Mouse (Mus musculus) liver, embryonic 12.5 days (tissue): ENCODE results near the gene Ccl2. TPM values are rescaled to one million over a fixed set of nuclear protein-coding genes. Genes with fewer than 3 reads are reported as not detected.

Source experiments
- ATAC-seq: fragments of 200-750 bp; cut with Nextera tagmentation; 2 replicates; pipeline ENCODE4 v1.8.0; 2017; ENCODE audit warnings: moderate number of reproducible peaks, mild to moderate bottlenecking, moderate library complexity
- H3K27ac ChIP-seq: fragments of 300-500 bp; sonication (generic); 2 replicates; pipeline ENCODE4 v1.5.1; 2016; ENCODE audit warnings: mild to moderate bottlenecking
- H3K27me3 ChIP-seq: fragments of 300-500 bp; sonication (generic); replicated peaks from 2 replicates; pipeline ENCODE4 v1.6.1; 2016; ENCODE audit warnings: mild to moderate bottlenecking, moderate library complexity
- H3K36me3 ChIP-seq: fragments of 300-500 bp; sonication (generic); 2 replicates; pipeline ENCODE4 v1.6.1; 2016; ENCODE audit warnings: mild to moderate bottlenecking, moderate library complexity
- H3K4me1 ChIP-seq: fragments of 300-500 bp; sonication (generic); 2 replicates; pipeline ENCODE4 v1.6.1; 2016
- H3K4me2 ChIP-seq: fragments of 300-500 bp; sonication (generic); 2 replicates; pipeline ENCODE4 v1.6.1; 2016; ENCODE audit warnings: mild to moderate bottlenecking, moderate library complexity
- H3K4me3 ChIP-seq: fragments of 300-500 bp; sonication (generic); 2 replicates; pipeline ENCODE4 v1.5.1; 2016; ENCODE audit warnings: mild to moderate bottlenecking, moderate library complexity
- H3K9ac ChIP-seq: fragments of 300-500 bp; sonication (generic); 2 replicates; pipeline ENCODE4 v1.6.1; 2016; ENCODE audit warnings: mild to moderate bottlenecking, moderate library complexity
- H3K9me3 ChIP-seq: fragments of 300-500 bp; sonication (generic); replicated peaks from 2 replicates; pipeline ENCODE4 v1.6.1; 2016; ENCODE audit warnings: mild to moderate bottlenecking, moderate library complexity
- WGBS: fragments of 180-500 bp; shearing (Covaris S2); methylation state at CpG from one replicate; pipeline ENCODE4 v1.1.7; 2016; ENCODE audit not compliant: insufficient replicate concordance; 5-methylcytosine and 5-hydroxymethylcytosine counted together
- polyA plus RNA-seq: library from polyadenylated mRNA; unstranded; fragments of >200 nt; fragmentation: Nextera tagmentation; extraction: Ambion mirVana; gene quantifications from 2 replicates; pipeline ENCODE4 v1.2.1, GENCODE M21; 2016

Gene Ccl2
- polyA plus RNA-seq, 1 experiment from 2014 or later = 2.8 TPM

DNA sequence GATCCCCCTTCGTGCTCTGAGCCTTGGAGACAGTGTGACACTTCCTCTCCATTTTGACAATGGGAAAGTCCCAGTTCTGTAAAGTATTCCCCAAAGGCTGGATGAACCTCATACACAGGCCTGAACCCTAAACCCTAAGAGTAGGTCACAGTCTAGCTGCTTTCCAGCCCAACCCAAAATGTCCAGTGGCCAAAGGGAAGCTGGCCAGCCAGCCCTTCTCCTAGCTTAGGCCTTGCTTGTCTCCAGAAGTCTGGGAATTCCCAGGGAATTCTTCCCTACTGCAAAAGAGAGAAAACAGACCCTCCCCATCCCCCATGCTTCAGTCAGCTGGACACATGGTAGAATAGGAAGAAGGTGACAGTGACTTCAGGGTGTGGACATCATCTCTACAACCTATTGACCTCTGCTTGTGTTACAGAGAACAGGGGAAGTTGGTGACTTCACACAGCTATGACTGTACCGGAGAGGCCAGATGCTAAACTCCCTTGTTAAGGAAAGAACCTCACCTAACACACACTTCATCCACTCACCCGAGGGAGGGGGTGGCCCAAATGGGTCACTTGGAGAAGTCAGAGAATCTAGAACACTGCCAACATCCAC, 19.1 kb upstream of the Ccl2 start:
- Histone ChIP-seq H3K36me3 (no peaks in the 10 kb centered on the region), H3K4me2 (no peak overlapping the region), H3K27me3 (no peaks in the 10 kb centered on the region), H3K4me1 (peaks cover 7% of the 10 kb centered on the region; the same call in 1 of the 2 replicates), H3K9ac (no peak overlapping the region), H3K9me3 (no peaks in the 10 kb centered on the region), H3K4me3 (no peak overlapping the region), H3K27ac (no peak overlapping the region)
- 45% methylated on average over 3 of the region's 3 CpGs for WGBS
- no peak for ATAC-seq

DNA sequence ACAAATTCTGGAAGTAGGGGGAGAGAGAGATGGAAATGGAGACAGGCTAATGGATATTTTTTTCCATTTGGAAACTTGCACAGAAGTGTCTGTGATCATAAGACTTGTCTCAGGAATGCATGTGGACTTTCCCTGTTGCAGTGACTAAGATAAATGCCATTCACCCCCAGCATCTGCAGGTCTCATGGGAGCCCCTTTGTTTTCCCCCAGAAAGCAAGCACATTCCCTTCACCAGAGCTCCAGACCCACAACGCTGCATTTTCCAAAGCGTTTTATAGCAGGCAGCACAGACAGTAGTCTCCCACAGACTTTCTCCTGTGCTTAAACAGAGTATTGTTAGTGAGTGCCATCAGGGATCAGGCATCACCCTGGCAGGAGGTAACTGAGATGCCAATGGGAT, 16.0 kb upstream of the Ccl2 start:
- no peak overlapping the region for H3K4me2 ChIP-seq
- no peak for ATAC-seq
- no peaks in the 10 kb centered on the region for H3K27me3 ChIP-seq
- H3K9ac ChIP-seq = no peak overlapping the region
- peaks cover 7% of the 10 kb centered on the region; the same call in 1 of the 2 replicates for H3K4me1 ChIP-seq
- no peak overlapping the region for H3K4me3 ChIP-seq
- no peaks in the 10 kb centered on the region for H3K9me3 ChIP-seq
- H3K27ac ChIP-seq = no peak overlapping the region
- H3K36me3 ChIP-seq = no peaks in the 10 kb centered on the region
- 60% methylated on average over 2 of the region's 2 CpGs for WGBS

DNA sequence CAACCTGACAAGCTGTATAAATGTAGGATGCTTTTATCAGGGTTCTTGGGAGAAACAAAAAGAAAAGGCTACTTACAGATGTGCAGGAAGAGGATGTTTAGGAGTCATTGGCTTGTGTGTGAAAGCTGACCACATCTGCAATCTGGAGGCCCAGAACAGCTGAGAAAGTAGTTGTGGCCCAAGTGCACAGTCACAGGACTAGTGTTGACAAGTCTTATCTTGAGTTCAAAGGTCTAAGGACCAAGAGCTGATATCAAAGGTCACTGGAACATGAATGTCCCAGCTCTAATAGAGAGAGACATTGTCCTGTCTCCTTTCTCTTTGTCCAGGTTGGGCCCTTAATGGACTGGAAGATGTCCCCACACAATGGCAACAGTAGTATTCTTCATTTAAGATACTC, 15.6 kb upstream of the Ccl2 start:
- no peaks in the 10 kb centered on the region for H3K36me3 ChIP-seq
- H3K27me3 ChIP-seq = no peaks in the 10 kb centered on the region
- no peak overlapping the region for H3K27ac ChIP-seq
- no peak overlapping the region for H3K4me3 ChIP-seq
- H3K9me3 ChIP-seq = no peaks in the 10 kb centered on the region
- H3K4me2 ChIP-seq = no peak overlapping the region
- H3K4me1 ChIP-seq = peaks cover 7% of the 10 kb centered on the region; the same call in 1 of the 2 replicates
- no peak for ATAC-seq
- no peak overlapping the region for H3K9ac ChIP-seq

DNA sequence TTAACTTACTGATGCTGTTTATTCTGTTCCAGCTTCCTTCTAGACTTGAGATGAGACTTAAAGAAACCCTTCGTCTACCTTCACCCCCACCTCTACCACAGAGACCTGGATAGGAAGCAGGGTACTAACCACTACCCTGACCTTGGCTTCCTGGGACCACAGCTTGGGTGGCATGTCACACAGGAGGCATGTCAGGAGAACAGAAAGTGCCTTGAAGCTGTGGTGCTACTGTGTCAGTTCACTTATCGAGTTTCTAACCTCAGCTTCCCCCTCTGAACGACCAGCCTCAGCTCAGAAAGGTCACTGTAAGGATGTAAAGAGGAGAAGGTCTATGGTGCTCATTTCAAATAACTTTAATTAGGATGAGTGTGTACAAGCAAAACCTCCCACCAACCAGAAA, 14.0 kb upstream of the Ccl2 start:
- no peak overlapping the region for H3K4me3 ChIP-seq
- ATAC-seq = no peak
- H3K9ac ChIP-seq = no peak overlapping the region
- no peaks in the 10 kb centered on the region for H3K36me3 ChIP-seq
- peaks cover 7% of the 10 kb centered on the region; the same call in 1 of the 2 replicates for H3K4me1 ChIP-seq
- H3K27me3 ChIP-seq = no peaks in the 10 kb centered on the region
- H3K27ac ChIP-seq = no peak overlapping the region
- no peaks in the 10 kb centered on the region for H3K9me3 ChIP-seq
- 28% methylated on average over 3 of the region's 3 CpGs for WGBS
- H3K4me2 ChIP-seq = no peak overlapping the region

DNA sequence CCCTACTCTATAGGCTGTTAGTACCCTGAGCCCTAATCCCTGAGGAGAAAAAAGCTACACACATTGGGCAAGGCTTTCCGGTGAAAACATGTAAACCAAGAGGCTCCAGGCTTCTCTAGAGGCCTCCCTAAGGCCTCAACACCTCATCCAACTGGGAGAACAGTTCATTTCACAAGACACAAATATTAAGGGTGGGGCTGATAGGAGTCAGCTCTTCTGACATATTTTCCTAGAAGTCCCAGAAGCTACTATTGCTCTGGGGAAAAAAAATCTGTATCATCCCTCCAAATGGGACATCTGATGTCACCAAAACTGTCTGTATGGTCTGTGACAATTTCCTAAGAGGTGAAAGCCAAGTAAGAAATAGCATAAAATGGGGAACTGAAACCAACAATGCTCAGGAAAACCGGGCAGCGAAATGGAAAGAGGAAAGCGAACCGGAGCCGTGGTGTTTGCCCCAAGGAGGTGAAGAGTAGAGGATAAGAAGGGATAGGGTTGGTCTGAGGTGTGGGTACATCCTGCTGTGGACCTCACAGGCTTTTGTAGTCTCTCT, 12.8 kb upstream of the Ccl2 start:
- H3K27ac ChIP-seq = no peak overlapping the region
- no peaks in the 10 kb centered on the region for H3K36me3 ChIP-seq
- no peak overlapping the region for H3K9ac ChIP-seq
- no peak overlapping the region for H3K4me2 ChIP-seq
- no peak for ATAC-seq
- WGBS = 62% methylated on average over 6 of the region's 6 CpGs
- H3K4me3 ChIP-seq = no peak overlapping the region
- no peaks in the 10 kb centered on the region for H3K9me3 ChIP-seq
- peaks cover 7% of the 10 kb centered on the region; the same call in 1 of the 2 replicates for H3K4me1 ChIP-seq
- H3K27me3 ChIP-seq = no peaks in the 10 kb centered on the region

DNA sequence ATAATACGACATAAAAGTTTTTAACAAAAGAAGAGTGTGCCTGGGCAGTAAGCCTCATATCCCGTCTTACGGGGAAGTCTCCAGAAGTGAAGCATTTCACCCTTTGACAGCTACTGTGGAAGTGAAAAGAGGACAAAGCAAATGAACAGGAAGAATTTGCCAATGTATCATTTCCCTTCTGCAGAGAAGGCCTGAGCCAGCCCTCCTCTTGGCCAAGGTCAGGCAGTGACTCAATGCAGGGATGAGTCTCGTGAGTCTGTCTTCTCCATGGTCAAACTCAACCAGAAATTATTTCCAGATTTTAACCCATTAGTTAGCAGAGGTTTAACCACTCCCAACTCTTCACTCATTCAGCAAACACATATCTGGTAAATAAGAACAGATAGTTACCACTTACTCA, 11.6 kb upstream of the Ccl2 start:
- Histone ChIP-seq H3K4me1 (peaks cover 7% of the 10 kb centered on the region; the same call in 1 of the 2 replicates), H3K27me3 (no peaks in the 10 kb centered on the region), H3K4me3 (no peak overlapping the region), H3K36me3 (no peaks in the 10 kb centered on the region), H3K9ac (no peak overlapping the region), H3K9me3 (no peaks in the 10 kb centered on the region), H3K4me2 (no peak overlapping the region), H3K27ac (no peak overlapping the region)
- 51% methylated on average over 4 of the region's 4 CpGs for WGBS
- ATAC-seq = no peak

DNA sequence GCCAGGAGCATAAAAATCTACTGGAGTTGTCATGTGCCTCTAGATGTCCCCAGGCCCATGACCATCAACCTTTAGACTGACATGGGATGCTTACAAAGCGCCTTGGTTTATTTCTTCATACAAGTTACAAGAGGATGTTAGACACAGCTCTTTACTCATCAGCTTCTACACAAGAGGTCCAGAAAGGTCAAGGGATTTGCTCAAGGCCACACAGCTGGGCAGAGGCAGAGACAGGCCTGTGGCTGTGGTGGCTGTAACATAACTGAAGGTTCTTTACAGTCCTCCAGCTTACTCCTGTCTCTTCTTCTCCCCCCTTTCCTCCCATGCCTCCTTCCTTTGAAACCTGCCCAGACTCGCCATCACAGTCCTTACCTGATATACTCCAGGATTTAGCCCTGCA, 5.2 kb upstream of the Ccl2 start:
- Histone ChIP-seq H3K9ac (no peak overlapping the region), H3K4me1 (no peaks in the 10 kb centered on the region), H3K4me2 (no peak overlapping the region), H3K27ac (no peak overlapping the region), H3K9me3 (no peaks in the 10 kb centered on the region), H3K27me3 (no peaks in the 10 kb centered on the region), H3K4me3 (no peak overlapping the region), H3K36me3 (no peaks in the 10 kb centered on the region)
- ATAC-seq = no peak
- WGBS = 42% methylated on average over 2 of the region's 2 CpGs

DNA sequence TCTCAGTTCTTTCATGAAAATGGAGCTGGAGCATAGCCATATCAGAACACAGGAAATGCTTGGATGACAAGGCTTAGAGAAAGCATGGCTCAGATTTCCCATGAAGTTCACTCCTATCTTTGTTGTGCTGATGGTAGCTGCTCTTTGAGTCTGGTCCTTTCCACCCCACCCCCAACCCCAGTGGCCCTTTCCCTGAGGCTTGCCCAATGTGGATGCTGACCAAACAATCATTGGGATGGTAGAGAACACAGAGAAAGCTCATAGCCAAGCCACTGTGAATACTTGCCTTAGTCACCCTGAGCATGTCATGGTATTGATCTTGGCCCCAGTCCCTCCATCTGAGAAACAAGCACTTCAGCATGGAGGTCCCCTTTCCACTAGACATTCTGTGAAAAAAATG, 3.2 kb upstream of the Ccl2 start:
- no peak for ATAC-seq
- no peaks in the 10 kb centered on the region for H3K9me3 ChIP-seq
- 0 out of 2 replicates have a peak overlapping the region, but pooled peaks have one; percentile 14 for H3K27ac ChIP-seq
- no peaks in the 10 kb centered on the region for H3K36me3 ChIP-seq
- H3K4me1 ChIP-seq = no peaks in the 10 kb centered on the region
- no peak overlapping the region for H3K4me3 ChIP-seq
- no peaks in the 10 kb centered on the region for H3K27me3 ChIP-seq
- H3K9ac ChIP-seq = no peak overlapping the region
- H3K4me2 ChIP-seq = no peak overlapping the region

DNA sequence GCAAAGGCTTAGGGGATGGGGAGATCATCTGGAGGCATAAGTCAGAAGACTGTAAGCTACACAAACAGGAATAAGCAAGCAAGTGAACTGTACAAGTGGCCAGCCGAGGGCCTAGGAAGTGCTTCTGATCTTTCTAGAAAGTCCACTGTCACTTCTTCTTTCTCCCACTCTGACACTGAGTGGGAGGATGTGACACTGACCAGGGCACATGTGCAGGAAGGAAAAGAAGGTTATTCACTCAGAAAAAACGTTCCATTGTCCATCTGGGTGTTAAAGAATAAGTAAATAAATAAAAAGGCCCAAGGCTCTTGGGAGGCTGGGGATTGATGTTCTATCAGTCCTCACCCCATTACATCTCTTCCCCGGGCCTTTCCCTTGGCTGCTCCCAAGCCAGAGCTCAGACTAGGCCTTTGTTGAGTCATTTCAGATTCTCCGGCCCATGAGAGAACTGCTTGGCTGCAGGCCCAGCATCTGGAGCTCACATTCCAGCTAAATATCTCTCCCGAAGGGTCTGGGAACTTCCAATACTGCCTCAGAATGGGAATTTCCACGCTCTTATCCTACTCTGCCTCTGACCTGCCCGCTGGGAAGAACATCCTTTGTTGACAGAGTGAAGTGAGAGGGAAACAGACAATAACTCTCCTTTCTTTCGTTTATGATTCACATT, 2.6 kb upstream of the Ccl2 start:
- no peaks in the 10 kb centered on the region for H3K4me1 ChIP-seq
- H3K4me3 ChIP-seq = no peak overlapping the region
- no peak overlapping the region for H3K4me2 ChIP-seq
- no peak for ATAC-seq
- no peaks in the 10 kb centered on the region for H3K27me3 ChIP-seq
- 41% methylated on average over 8 of the region's 8 CpGs for WGBS
- H3K36me3 ChIP-seq = no peaks in the 10 kb centered on the region
- H3K9me3 ChIP-seq = no peaks in the 10 kb centered on the region
- H3K27ac ChIP-seq = 0 out of 2 replicates have a peak overlapping the region, but pooled peaks have one; percentile 14
- H3K9ac ChIP-seq = no peak overlapping the region

DNA sequence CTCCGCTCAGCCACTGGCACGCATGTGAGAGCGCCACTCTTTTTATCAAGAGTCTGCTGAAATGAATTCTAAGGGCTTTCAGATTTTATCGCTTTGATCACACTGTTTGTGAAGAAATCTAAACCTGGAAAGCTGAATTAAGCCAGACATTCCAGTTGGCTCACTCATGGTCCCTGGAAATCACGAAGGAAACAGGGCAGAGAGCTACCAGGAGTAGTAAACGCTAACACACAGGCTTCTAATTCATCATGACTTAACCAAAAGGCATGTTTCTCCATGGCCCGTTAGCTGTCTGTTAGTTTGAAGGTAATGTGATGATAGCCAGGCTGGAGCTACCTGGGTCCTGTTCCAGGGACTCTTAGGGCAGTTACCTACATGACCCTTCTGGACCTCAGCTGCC, 925 bp upstream of the Ccl2 start:
- ATAC-seq = no peak
- Histone ChIP-seq H3K9me3 (no peaks in the 10 kb centered on the region), H3K9ac (no peak overlapping the region), H3K36me3 (no peaks in the 10 kb centered on the region), H3K27me3 (no peaks in the 10 kb centered on the region), H3K4me2 (no peak overlapping the region), H3K4me3 (no peak overlapping the region), H3K4me1 (no peaks in the 10 kb centered on the region), H3K27ac (no peak overlapping the region)
- WGBS = 70% methylated on average over 7 of the region's 7 CpGs

DNA sequence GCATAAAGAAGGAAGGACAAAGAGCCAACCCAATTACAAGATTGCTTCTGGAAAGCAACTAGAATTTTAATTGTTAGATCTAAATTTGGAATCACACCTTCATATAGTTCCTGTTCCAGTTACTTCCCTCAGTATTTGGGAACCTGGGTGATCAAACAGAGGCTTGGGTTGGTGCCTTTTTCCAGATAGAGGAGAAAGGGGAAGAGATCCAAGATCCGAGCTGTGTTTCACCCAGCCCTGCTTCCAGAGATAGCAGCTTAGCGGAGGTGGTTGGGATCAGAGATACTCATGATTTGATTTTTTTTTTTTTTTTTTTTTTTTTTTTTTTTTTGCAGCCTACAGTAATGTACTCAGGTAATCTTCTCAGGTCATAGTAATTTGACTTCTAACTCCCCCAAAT, 486 bp downstream of the Ccl2 start:
- no peaks in the 10 kb centered on the region for H3K36me3 ChIP-seq
- no peaks in the 10 kb centered on the region for H3K4me1 ChIP-seq
- no peaks in the 10 kb centered on the region for H3K9me3 ChIP-seq
- no peak overlapping the region for H3K27ac ChIP-seq
- no peak overlapping the region for H3K4me3 ChIP-seq
- no peaks in the 10 kb centered on the region for H3K27me3 ChIP-seq
- ATAC-seq = no peak
- H3K4me2 ChIP-seq = no peak overlapping the region
- H3K9ac ChIP-seq = no peak overlapping the region
- WGBS = 74% methylated on average over 2 of the region's 2 CpGs

DNA sequence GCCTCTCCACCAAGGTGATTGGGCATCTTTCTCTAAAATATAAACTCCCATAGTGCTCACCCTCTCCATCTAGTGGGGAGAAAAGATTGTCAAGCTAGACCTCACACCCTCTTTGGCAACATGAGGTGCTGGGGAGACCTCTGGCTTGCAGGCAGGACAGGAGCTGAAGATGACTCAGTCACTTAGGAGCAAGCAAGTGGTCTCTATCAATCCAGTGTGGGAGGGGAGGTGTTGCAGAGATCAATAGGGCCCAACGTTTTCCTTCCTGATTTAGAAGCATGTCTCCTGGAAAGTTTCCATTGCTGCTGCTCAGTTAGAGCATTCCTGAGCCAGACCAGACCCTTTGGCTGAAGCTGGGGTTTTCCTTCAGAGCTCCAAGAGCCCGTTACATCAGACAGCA, 3.2 kb downstream of the Ccl2 start, which contains the start of gene Gm17268:
Gene Gm17268, minus strand, starts transcription at position 28 of the 400 bp plus-strand sequence.
- H3K27ac ChIP-seq = no peak within 1 kb of the TSS
- no peaks in the 10 kb centered on the region for H3K27me3 ChIP-seq
- no peak within 1 kb of the TSS for H3K4me2 ChIP-seq
- 40% methylated on average over 2 of the region's 2 CpGs for WGBS
- no peak within 1 kb of the TSS for H3K9ac ChIP-seq
- ATAC-seq = no peak
- no peaks in the 10 kb centered on the region for H3K4me1 ChIP-seq
- no peaks in the 10 kb centered on the region for H3K9me3 ChIP-seq
- no peak within 1 kb of the TSS for H3K4me3 ChIP-seq
- no peaks in the 10 kb centered on the region for H3K36me3 ChIP-seq
